Mouse (Mus musculus): ENCODE measurements around the gene Ccdc105. TPM values are rescaled to one million over a fixed set of nuclear protein-coding genes. Genes with fewer than 3 reads are reported as not detected.

The Ccdc105 gene
- not detected for polyA plus RNA-seq (2021)

GRCm38 (mm10) chr10:78752452-78753191 is at the start of gene Ccdc105:
TSS of gene Ccdc105 (minus strand) at chr10:78753065.
- ATAC-seq (no peak), DNase-seq (ENCODE audit: low read depth, low spot score) (no peak)
- no peaks in the 10 kb centered on the region for H3K27me3 ChIP-seq
- no peak for TF ChIP-seq CTCF (IDR thresholded peaks at IDR 0.05)
- in situ Hi-C loops (cut with MboI; ENCODE audit: low pct_unique_long_range_greater_than_20kb): no loop called here
- CTCF ChIA-PET: no interaction called here
- POLR2A ChIA-PET: no interaction called here

GRCm38 (mm10) chr10:78801449-78801848 is 48.6 kb upstream of the Ccdc105 start:
- no peak for TF ChIP-seq CTCF (IDR thresholded peaks at IDR 0.05)
- in situ Hi-C loops (cut with MboI; ENCODE audit: low pct_unique_long_range_greater_than_20kb): no loop called here
- POLR2A ChIA-PET: no interaction called here
- no peaks in the 10 kb centered on the region for H3K27me3 ChIP-seq
- no peak for ATAC-seq
- CTCF ChIA-PET: no interaction called here
- no peak for DNase-seq (ENCODE audit: low read depth, low spot score)

DNA sequence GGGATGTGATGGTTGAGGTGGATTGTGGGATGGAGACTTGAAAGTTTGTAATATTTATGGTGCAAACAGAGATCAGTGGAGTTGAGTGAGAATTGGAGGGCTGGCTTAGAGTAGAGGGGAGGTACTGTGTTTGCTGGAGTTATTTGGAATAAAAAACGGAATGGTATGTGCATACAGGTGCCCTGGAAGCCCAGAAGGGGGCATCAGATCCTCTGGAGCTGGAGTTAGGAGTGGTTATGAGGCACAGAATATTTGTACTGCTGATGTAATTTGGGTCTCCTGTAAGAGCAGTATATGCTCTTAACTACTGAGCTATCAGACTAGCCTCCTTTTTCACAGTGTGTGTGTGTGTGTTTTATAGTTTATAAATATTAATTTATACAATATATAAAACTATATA is 37.7 kb upstream of the Ccdc105 start:
- ChIA-PET POLR2A (no interaction called here), CTCF (no interaction called here)
- ATAC-seq (no peak), DNase-seq (ENCODE audit: low read depth, low spot score) (no peak)
- H3K27me3 ChIP-seq: no peaks in the 10 kb centered on the region
- peak; percentile 45 for TF ChIP-seq CTCF (IDR thresholded peaks at IDR 0.05)
- in situ Hi-C loops (cut with MboI; ENCODE audit: low pct_unique_long_range_greater_than_20kb): no loop called here

DNA sequence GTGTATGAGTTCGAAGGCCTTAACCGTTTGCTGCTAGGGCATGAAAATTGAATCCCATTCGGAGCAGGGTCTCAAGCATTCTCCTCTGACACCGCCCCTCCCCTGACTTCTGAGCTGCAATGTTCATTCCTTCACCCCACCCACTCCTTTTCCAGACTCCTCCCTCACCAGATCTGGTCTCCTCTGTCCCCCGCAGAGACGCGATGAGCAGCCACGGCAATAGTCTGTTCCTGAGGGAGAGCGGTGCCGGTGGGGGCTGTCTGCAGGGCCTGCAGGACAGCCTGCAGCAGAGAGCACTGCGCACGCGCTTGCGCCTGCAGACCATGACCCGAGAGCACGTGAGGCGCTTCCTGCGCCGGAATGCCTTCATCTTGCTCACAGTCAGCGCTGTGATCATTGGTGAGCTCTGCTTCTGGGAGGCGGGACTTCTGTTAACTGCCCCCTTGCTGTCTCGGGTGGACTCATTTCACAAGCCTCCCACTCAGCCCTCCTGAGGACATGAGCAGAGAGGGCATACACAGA is 34.8 kb upstream of the Ccdc105 start:
- no peak for TF ChIP-seq CTCF (IDR thresholded peaks at IDR 0.05)

DNA sequence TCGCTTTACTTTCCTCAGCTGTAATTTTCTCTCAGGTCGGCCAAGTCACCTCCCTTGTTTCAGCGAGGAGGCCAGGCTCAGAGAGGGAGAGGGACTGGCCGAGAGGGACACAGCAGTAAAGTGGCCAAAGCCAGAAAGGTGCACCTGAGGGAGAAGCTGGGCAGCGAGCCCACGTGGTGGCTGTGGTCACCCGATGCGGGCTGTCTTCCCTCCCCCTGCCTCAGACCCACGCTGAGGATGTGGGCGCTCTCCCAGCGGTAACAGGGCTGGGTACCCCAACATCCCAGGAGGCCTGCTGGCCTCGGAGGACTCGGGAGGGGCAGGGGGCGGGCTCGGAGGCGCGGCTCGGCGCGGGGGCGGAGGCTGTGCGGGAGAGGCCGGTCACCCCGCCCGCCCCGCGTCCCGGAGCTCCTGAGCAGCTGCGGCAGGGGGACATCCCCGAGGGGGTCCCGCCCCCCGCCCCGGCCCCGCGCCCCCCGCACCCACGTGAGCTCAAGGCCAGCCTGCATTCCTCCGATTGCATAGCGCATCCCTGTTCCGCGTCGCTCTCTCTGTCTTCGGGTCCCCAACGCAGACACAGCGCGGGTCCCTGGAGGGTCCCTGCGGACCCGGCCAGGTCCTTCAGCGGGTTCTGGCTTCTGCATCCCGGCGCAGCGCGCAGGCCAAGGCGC is 27.3 kb upstream of the Ccdc105 start, which contains the start of gene Slc1a6:
TSS of gene Slc1a6 (plus strand) at position 516 of the 671 bp plus-strand sequence.
- ATAC-seq: peak; percentile 54
- CTCF ChIA-PET: interaction anchor here (0.7 to 4.0 kb wide), 2 partner anchors 17 to 23 kb away, joined by 3 to 13 read pairs; no protein-coding TSS in a partner anchor
- no peak for DNase-seq (ENCODE audit: low read depth, low spot score)
- no peak for TF ChIP-seq CTCF (IDR thresholded peaks at IDR 0.05)
- POLR2A ChIA-PET: interaction anchor here (1.2 kb wide), 1 partner anchor 9 kb away, joined by 3 read pairs; no protein-coding TSS in a partner anchor
- H3K27me3 ChIP-seq: no peaks in the 10 kb centered on the region
- in situ Hi-C loops (cut with MboI; ENCODE audit: low pct_unique_long_range_greater_than_20kb): no loop called here

More for the DNA sequence above, 34.8 kb upstream of the Ccdc105 start:
- ATAC-seq (no peak), DNase-seq (ENCODE audit: low read depth, low spot score) (no peak)
- in situ Hi-C loops (cut with MboI; ENCODE audit: low pct_unique_long_range_greater_than_20kb): no loop called here
- ChIA-PET POLR2A (no interaction called here), CTCF (no interaction called here)
- H3K27me3 ChIP-seq: no peaks in the 10 kb centered on the region

DNA sequence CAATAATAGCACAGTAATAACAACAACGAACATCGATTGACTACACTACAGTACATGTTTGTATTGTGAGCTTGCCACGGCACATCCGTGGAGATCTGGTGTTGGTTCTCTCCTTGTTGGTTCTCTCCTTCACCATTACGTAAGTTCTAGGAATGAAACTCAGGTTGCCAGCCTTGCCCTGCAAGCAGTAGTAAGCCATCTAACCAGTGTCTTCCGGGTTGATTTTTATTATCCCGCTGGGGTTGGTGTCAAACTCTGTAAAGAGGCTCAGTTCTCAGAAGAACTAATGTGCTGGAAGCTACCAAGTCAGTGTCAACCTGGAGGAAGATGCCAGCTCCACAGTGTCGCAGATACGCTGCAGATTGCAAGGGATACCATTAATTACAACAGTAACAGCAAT is 26.7 kb upstream of the Ccdc105 start:
- ATAC-seq (no peak), DNase-seq (ENCODE audit: low read depth, low spot score) (no peak)
- ChIA-PET CTCF (interaction anchor here (0.7 to 4.0 kb wide), 2 partner anchors 16 to 22 kb away, joined by 3 to 13 read pairs; no protein-coding TSS in a partner anchor), POLR2A (interaction anchor here (1.2 kb wide), 1 partner anchor 9 kb away, joined by 3 read pairs; no protein-coding TSS in a partner anchor)
- TF ChIP-seq CTCF (IDR thresholded peaks at IDR 0.05): no peak
- no peaks in the 10 kb centered on the region for H3K27me3 ChIP-seq
- in situ Hi-C loops (cut with MboI; ENCODE audit: low pct_unique_long_range_greater_than_20kb): no loop called here

GRCm38 (mm10) chr10:78775830-78776229 is 23.0 kb upstream of the Ccdc105 start:
- H3K27me3 ChIP-seq: no peaks in the 10 kb centered on the region
- POLR2A ChIA-PET: interaction anchor here (0.6 kb wide), 1 partner anchor 19 kb away, joined by 4 read pairs; no protein-coding TSS in a partner anchor
- no peak for TF ChIP-seq CTCF (IDR thresholded peaks at IDR 0.05)

GRCm38 (mm10) chr10:78765570-78765969 is 12.7 kb upstream of the Ccdc105 start:
- TF ChIP-seq CTCF (IDR thresholded peaks at IDR 0.05): no peak
- H3K27me3 ChIP-seq: no peaks in the 10 kb centered on the region
- ATAC-seq (no peak), DNase-seq (ENCODE audit: low read depth, low spot score) (no peak)
- CTCF ChIA-PET: interaction anchor here (1.4 kb wide), 1 partner anchor 10 kb away, joined by 4 read pairs; no protein-coding TSS in a partner anchor
- in situ Hi-C loops (cut with MboI; ENCODE audit: low pct_unique_long_range_greater_than_20kb): no loop called here
- POLR2A ChIA-PET: no interaction called here

More at GRCm38 (mm10) chr10:78775830-78776229, 23.0 kb upstream of the Ccdc105 start:
- in situ Hi-C loops (cut with MboI; ENCODE audit: low pct_unique_long_range_greater_than_20kb): no loop called here
- no peak for DNase-seq (ENCODE audit: low read depth, low spot score)
- CTCF ChIA-PET: no interaction called here
- no peak for ATAC-seq

DNA sequence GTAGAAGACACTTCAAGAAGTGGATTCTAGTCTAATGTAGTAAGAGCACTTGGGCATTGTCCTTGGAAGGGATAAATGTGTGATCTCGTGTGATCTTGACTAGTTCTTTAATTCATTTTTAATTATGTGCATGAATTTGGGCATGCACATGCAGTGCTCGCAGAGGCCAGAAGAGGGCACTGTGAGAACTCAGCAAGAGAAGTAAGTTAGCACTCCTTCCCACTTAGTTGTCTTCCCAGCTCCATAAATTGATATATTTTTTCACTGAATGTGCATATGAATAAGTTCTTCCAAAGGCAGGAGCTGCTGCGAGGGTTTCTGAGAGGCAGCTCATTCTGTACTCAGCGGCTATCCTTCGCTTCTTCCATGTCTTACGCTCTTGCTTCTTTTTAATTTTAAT is 3.2 kb upstream of the Ccdc105 start:
- in situ Hi-C loops (cut with MboI; ENCODE audit: low pct_unique_long_range_greater_than_20kb): loop anchor here (5.0 kb wide), 1 partner anchor 361 kb away; no protein-coding TSS in a partner anchor
- H3K27me3 ChIP-seq: no peaks in the 10 kb centered on the region
- ChIA-PET POLR2A (interaction anchor here (0.6 to 0.7 kb wide), 3 partner anchors 17 to 31 kb away, joined by 3 to 5 read pairs (median 3); no protein-coding TSS in a partner anchor), CTCF (interaction anchor here (0.7 to 5.0 kb wide), 21 partner anchors 9 to 912 kb away, joined by 3 to 56 read pairs (median 4); partner anchors contain the start of gene Slc1a6)
- TF ChIP-seq CTCF (IDR thresholded peaks at IDR 0.05): peak; percentile 91
- DNase-seq (ENCODE audit: low read depth, low spot score) (no peak), ATAC-seq (peak; percentile 39)

- ATAC-seq: no peak
Observed at GRCm38 (mm10) chr10:78748946-78749345, 3.9 kb downstream of the Ccdc105 start.

More at GRCm38 (mm10) chr10:78748946-78749345, 3.9 kb downstream of the Ccdc105 start:
- no peaks in the 10 kb centered on the region for H3K27me3 ChIP-seq
- no peak for DNase-seq (ENCODE audit: low read depth, low spot score)
- POLR2A ChIA-PET: no interaction called here
- in situ Hi-C loops (cut with MboI; ENCODE audit: low pct_unique_long_range_greater_than_20kb): loop anchor here (10.0 kb wide), 1 partner anchor 224 kb away; no protein-coding TSS in a partner anchor
- CTCF ChIA-PET: interaction anchor here (0.6 kb wide), 1 partner anchor 574 kb away, joined by 3 read pairs; no protein-coding TSS in a partner anchor
- TF ChIP-seq CTCF (IDR thresholded peaks at IDR 0.05): no peak
